Mouse (Mus musculus) lung, postnatal 0 days (tissue): ENCODE data around the gene Zfp691. TPM values are rescaled to one million over a fixed set of nuclear protein-coding genes. Genes with fewer than 3 reads are reported as not detected.

Experiments used
- ATAC-seq: fragments of 200-750 bp; cut with Nextera tagmentation; 2 replicates; pipeline ENCODE4 v1.8.0; 2017; ENCODE audit warnings: moderate library complexity
- DNase-seq: peaks from one replicate; pipeline ENCODE4 v3.0.0-alpha.2; 2016; ENCODE audit warnings: low spot score
- H3K27ac ChIP-seq: fragments of 300-500 bp; sonication (generic); 2 replicates; pipeline ENCODE4 v1.5.1; 2014; ENCODE audit warnings: antibody characterized with exemption, mild to moderate bottlenecking, low read length, mixed read lengths
- H3K27me3 ChIP-seq: fragments of 300-500 bp; sonication (generic); replicated peaks from 2 replicates; pipeline ENCODE4 v1.6.1; 2014; ENCODE audit warnings: low read length, mixed read lengths; ENCODE audit not compliant: insufficient read depth
- H3K36me3 ChIP-seq: fragments of 300-500 bp; sonication (generic); 2 replicates; pipeline ENCODE4 v1.6.1; 2014; ENCODE audit warnings: low read length, mixed read lengths; ENCODE audit not compliant: insufficient read depth
- H3K4me1 ChIP-seq: fragments of 300-500 bp; sonication (generic); 2 replicates; pipeline ENCODE4 v1.6.1; 2014; ENCODE audit warnings: antibody characterized with exemption, low read depth, low read length, mixed read lengths; ENCODE audit not compliant: insufficient read depth
- H3K4me2 ChIP-seq: fragments of 300-500 bp; sonication (generic); replicated peaks from 2 replicates; pipeline ENCODE4 v1.6.1; 2014; ENCODE audit warnings: low read depth, mild to moderate bottlenecking, low read length, moderate library complexity, mixed read lengths
- H3K4me3 ChIP-seq: fragments of 300-500 bp; sonication (generic); 2 replicates; pipeline ENCODE4 v1.5.1; 2014; ENCODE audit warnings: low read depth, low read length
- H3K9ac ChIP-seq: fragments of 300-500 bp; sonication (generic); replicated peaks from 2 replicates; pipeline ENCODE4 v1.6.1; 2014; ENCODE audit warnings: low read depth, mild to moderate bottlenecking
- H3K9me3 ChIP-seq: fragments of 300-500 bp; sonication (generic); 2 replicates; pipeline ENCODE4 v1.6.1; 2016; ENCODE audit warnings: low read length, mixed read lengths
- CTCF ChIP-seq: IDR thresholded peaks from 2 replicates; pipeline ENCODE4 v1.5.1; 2016; ENCODE audit warnings: antibody characterized with exemption, mild to moderate bottlenecking
- EP300 ChIP-seq: IDR thresholded peaks from 2 replicates; pipeline ENCODE4 v1.6.1; 2016; ENCODE audit warnings: antibody characterized with exemption, mild to moderate bottlenecking, control low read depth
- WGBS: fragments of 180-500 bp; shearing (Covaris S2); extraction: QIAGEN DNeasy Blood & Tissue Kit; methylation state at CpG from one replicate; pipeline ENCODE4 v1.1.7; 2014; 5-methylcytosine and 5-hydroxymethylcytosine counted together
- polyA plus RNA-seq: library from polyadenylated mRNA; unstranded; fragments of >200 nt; fragmentation: Nextera tagmentation; extraction: Ambion mirVana; gene quantifications from 2 replicates; pipeline ENCODE4 v1.2.1, GENCODE M21; 2015

The Zfp691 gene
- polyA plus RNA-seq, 1 experiment from 2014 or later, result 5.8 TPM

GRCm38 (mm10) chr4:119189392-119189791 is 15.4 kb upstream of the Zfp691 start:
- Histone ChIP-seq H3K27ac (no peak overlapping the region), H3K27me3 (no peaks in the 10 kb centered on the region), H3K36me3 (no peaks in the 10 kb centered on the region), H3K9ac (no peak overlapping the region), H3K4me3 (no peak overlapping the region), H3K9me3 (no peaks in the 10 kb centered on the region), H3K4me1 (no peaks in the 10 kb centered on the region), H3K4me2 (no peak overlapping the region)
- ATAC-seq, result no peak
- WGBS, result 68% methylated on average over 6 of the region's 6 CpGs
- no peak for DNase-seq
- TF ChIP-seq EP300, result no peak
- TF ChIP-seq CTCF, result no peak

- 40% methylated on average over 11 of the region's 11 CpGs for WGBS
- Histone ChIP-seq H3K9me3 (no peaks in the 10 kb centered on the region), H3K4me2 (no peak overlapping the region), H3K9ac (no peak overlapping the region), H3K4me1 (no peaks in the 10 kb centered on the region), H3K4me3 (no peak overlapping the region), H3K27ac (no peak overlapping the region), H3K36me3 (no peaks in the 10 kb centered on the region), H3K27me3 (no peaks in the 10 kb centered on the region)
- ATAC-seq, result no peak
- TF ChIP-seq EP300, result no peak
- TF ChIP-seq CTCF, result peak; percentile 51
- DNase-seq, result no peak
Observed at GRCm38 (mm10) chr4:119188060-119188785, 14.2 kb upstream of the Zfp691 start.

GRCm38 (mm10) chr4:119185771-119186170 is 11.8 kb upstream of the Zfp691 start:
- H3K27me3 ChIP-seq, result no peaks in the 10 kb centered on the region
- H3K27ac ChIP-seq, result no peak overlapping the region
- H3K4me3 ChIP-seq, result no peak overlapping the region
- H3K9me3 ChIP-seq, result no peaks in the 10 kb centered on the region
- ATAC-seq (no peak), DNase-seq (no peak)
- no peak overlapping the region for H3K4me2 ChIP-seq
- WGBS, result 71% methylated on average over 4 of the region's 4 CpGs
- H3K9ac ChIP-seq, result no peak overlapping the region
- H3K4me1 ChIP-seq, result no peaks in the 10 kb centered on the region
- no peak for TF ChIP-seq EP300
- TF ChIP-seq CTCF, result no peak
- no peaks in the 10 kb centered on the region for H3K36me3 ChIP-seq

GRCm38 (mm10) chr4:119183525-119183924 is 9.5 kb upstream of the Zfp691 start:
- Histone ChIP-seq H3K4me3 (no peak overlapping the region), H3K9ac (no peak overlapping the region), H3K4me1 (no peaks in the 10 kb centered on the region), H3K27me3 (no peaks in the 10 kb centered on the region), H3K27ac (no peak overlapping the region), H3K36me3 (no peaks in the 10 kb centered on the region), H3K4me2 (no peak overlapping the region), H3K9me3 (no peaks in the 10 kb centered on the region)
- TF ChIP-seq CTCF, result no peak
- no peak for TF ChIP-seq EP300
- 27% methylated on average over 1 of the region's 1 CpGs for WGBS
- ATAC-seq (no peak), DNase-seq (no peak)

DNA sequence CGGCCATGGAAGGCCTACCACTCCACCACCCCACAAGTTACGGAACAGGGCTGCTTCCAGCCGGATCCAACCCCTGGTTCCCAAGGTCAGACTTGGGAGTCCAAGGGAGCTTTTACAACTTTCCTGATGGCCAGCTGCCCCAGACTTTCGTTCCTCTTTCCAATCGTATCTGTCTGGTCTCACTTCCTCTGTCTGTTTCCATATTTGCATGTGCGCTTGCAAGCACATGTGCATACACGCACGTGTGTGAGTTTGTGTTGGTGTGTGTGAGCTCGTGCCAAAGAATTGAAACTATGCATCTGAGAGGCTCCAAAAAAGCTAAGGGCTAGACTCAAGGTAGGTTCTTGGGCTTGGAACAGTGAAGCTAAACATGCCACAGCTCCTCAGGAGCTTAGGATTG is 7.5 kb upstream of the Zfp691 start:
- Histone ChIP-seq H3K4me3 (no peak overlapping the region), H3K27ac (no peak overlapping the region), H3K9me3 (no peaks in the 10 kb centered on the region), H3K4me1 (no peaks in the 10 kb centered on the region), H3K36me3 (no peaks in the 10 kb centered on the region), H3K4me2 (no peak overlapping the region), H3K27me3 (no peaks in the 10 kb centered on the region), H3K9ac (no peak overlapping the region)
- WGBS, result 71% methylated on average over 9 of the region's 9 CpGs
- DNase-seq, result peak; percentile 32
- ATAC-seq, result no peak
- TF ChIP-seq CTCF (no peak), EP300 (no peak)

DNA sequence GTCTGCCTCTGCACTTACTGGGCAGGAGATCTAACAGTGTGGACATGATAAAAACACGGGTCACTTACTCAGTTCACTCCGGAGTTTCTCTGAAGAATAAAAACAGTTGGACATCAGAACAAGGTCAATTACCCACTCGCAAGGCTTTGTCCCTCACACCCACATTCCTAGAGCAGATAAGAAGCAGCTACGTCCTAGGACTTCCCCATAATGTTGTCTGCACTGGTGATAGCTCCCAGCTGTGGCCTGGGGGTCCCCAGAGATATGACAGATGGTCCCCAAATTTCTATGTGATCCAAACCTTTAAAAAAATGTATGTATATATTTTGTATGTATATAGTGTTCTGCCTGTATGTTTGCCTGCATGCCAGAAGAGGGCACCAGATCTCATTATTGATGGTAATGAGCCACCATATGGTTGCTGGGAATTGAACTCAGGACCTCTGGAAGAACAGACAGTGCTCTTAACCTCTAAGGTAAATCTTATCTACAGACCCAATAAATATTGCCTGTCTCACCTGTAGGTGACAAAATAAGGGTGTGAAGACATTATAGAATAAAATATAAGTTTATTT is 6.2 kb upstream of the Zfp691 start:
- ATAC-seq (no peak), DNase-seq (no peak)
- Histone ChIP-seq H3K4me2 (no peak overlapping the region), H3K9me3 (no peaks in the 10 kb centered on the region), H3K4me1 (no peaks in the 10 kb centered on the region), H3K9ac (no peak overlapping the region), H3K27me3 (no peaks in the 10 kb centered on the region), H3K27ac (no peak overlapping the region), H3K36me3 (no peaks in the 10 kb centered on the region), H3K4me3 (no peak overlapping the region)
- WGBS, result 42% methylated on average over 4 of the region's 4 CpGs
- TF ChIP-seq CTCF (peak; percentile 43), EP300 (no peak)
